Mouse (Mus musculus) left cerebral cortex, postnatal 36 days (tissue): ENCODE measurements around the gene Mapkapk3. TPM values are rescaled to one million over a fixed set of nuclear protein-coding genes. Genes with fewer than 3 reads are reported as not detected.

Experiments used
- DNase-seq, 2 experiments: peaks; one replicate each; pipeline ENCODE4 v3.0.0; 2021 to 2022; ENCODE audit warnings: low spot score in 2 of 2, mixed read lengths in 1 of 2
- intact Hi-C: fragments of 180-260 bp; cut with DNase I; formaldehyde crosslinking; loops from one replicate; pipeline ENCODE4 v1.15.1; 2025
- total RNA-seq, 2 experiments: library from RNA; stranded (reverse); gene quantifications; 2 replicates each; pipeline ENCODE4 v1.2.3; 2021

Gene Mapkapk3
- 1 to 10 TPM; 2.9 to 4.5 TPM for total RNA-seq

- DNase-seq: peak; percentile 29 to 43
- intact Hi-C loops: loop anchor here (5.0 to 10.0 kb wide), 6 partner anchors 42 to 605 kb away; partner anchors contain the start of genes Rbm15b and Tex264
Observed at GRCm38 (mm10) chr9:107289211-107290076, at the start of gene Mapkapk3. Mapkapk3 (minus strand) TSS chr9:107289877.

- intact Hi-C loops: no loop called here
- DNase-seq: peak; percentile 80 to 81
Observed at GRCm38 (mm10) chr9:107338172-107338883, 48.7 kb upstream of the Mapkapk3 start, which contains the start of gene Hemk1. Hemk1 (minus strand) TSS chr9:107338350.

- no peak for DNase-seq
- intact Hi-C loops: loop anchor here (1.0 kb wide), 1 partner anchor 42 kb away; no protein-coding TSS in a partner anchor
Observed at GRCm38 (mm10) chr9:107336386-107336785, 46.7 kb upstream of the Mapkapk3 start.

GRCm38 (mm10) chr9:107335909-107336308, 46.2 kb upstream of the Mapkapk3 start:
- intact Hi-C loops: loop anchor here (1.0 kb wide), 1 partner anchor 42 kb away; no protein-coding TSS in a partner anchor
- DNase-seq: peak; percentile 58 to 62

- no peak for DNase-seq
- intact Hi-C loops: no loop called here
Observed at GRCm38 (mm10) chr9:107335046-107335445, 45.4 kb upstream of the Mapkapk3 start.

- no peak for DNase-seq
- intact Hi-C loops: no loop called here
Observed at GRCm38 (mm10) chr9:107334356-107334755, 44.7 kb upstream of the Mapkapk3 start.

GRCm38 (mm10) chr9:107333686-107334085, 44.0 kb upstream of the Mapkapk3 start:
- DNase-seq: no peak
- intact Hi-C loops: no loop called here

- DNase-seq: no peak
- intact Hi-C loops: no loop called here
Observed at GRCm38 (mm10) chr9:107330791-107331190, 41.1 kb upstream of the Mapkapk3 start.

GRCm38 (mm10) chr9:107327879-107328620, 38.4 kb upstream of the Mapkapk3 start:
- no peak for DNase-seq
- intact Hi-C loops: no loop called here

GRCm38 (mm10) chr9:107325904-107326303, 36.2 kb upstream of the Mapkapk3 start:
- no peak for DNase-seq
- intact Hi-C loops: no loop called here

GRCm38 (mm10) chr9:107324799-107325561, 35.3 kb upstream of the Mapkapk3 start:
- intact Hi-C loops: no loop called here
- no peak for DNase-seq

GRCm38 (mm10) chr9:107323558-107323957, 33.9 kb upstream of the Mapkapk3 start:
- DNase-seq: peak in 1 of 2 experiments; percentile 28

GRCm38 (mm10) chr9:107322461-107323050, 32.9 kb upstream of the Mapkapk3 start:
- intact Hi-C loops: no loop called here
- no peak for DNase-seq

More at GRCm38 (mm10) chr9:107323558-107323957, 33.9 kb upstream of the Mapkapk3 start:
- intact Hi-C loops: no loop called here

- intact Hi-C loops: no loop called here
- no peak for DNase-seq
Observed at GRCm38 (mm10) chr9:107315791-107316190, 26.1 kb upstream of the Mapkapk3 start.

- DNase-seq: no peak
- intact Hi-C loops: no loop called here
Observed at GRCm38 (mm10) chr9:107313926-107314325, 24.2 kb upstream of the Mapkapk3 start.

GRCm38 (mm10) chr9:107312811-107313584, 23.3 kb upstream of the Mapkapk3 start:
- intact Hi-C loops: no loop called here
- no peak for DNase-seq

- no peak for DNase-seq
- intact Hi-C loops: no loop called here
Observed at GRCm38 (mm10) chr9:107309600-107309999, 19.9 kb upstream of the Mapkapk3 start.

GRCm38 (mm10) chr9:107309171-107309570, 19.5 kb upstream of the Mapkapk3 start:
- no peak for DNase-seq
- intact Hi-C loops: no loop called here
